19 mouse cellular contexts compared by ENCODE assay signal in the genomic region with DNA sequence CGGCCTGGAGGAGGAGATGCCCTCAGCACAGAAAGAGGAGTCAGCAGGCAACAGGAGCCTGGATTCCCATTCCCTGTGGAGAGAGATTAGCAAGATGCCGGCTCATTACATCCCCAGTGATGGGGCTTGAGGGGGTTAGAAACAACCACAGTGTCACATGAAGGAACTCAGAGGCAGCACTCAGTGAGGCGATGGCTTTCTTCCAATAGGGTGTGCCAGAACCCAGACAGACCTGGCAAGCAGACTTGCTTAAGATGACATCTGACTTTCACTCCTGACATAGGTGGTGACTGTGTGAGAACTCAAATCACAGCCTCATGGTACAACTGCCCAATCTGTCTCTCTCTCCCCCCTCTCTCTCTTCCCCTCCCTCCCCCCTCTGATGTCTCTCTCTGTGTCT. TPM values are rescaled to one million over a fixed set of nuclear protein-coding genes. Genes with fewer than 3 reads are reported as not detected.
DNase-seq lines count a peak whose midpoint lies in the region; ATAC-seq and TF ChIP-seq lines count a peak whose summit lies in the region.
"Had no signal": no experiment of that assay in that cellular context is flagged by ENCODE, and none has a peak within 500 bp of the region (broad histone marks: within the 10 kb centered on the region; RNA-seq: fewer than 3 reads in every experiment).

No protein-coding gene starts in this region.

- no peak overlapping the region for H3K27ac ChIP-seq in cerebellum, adult 2 months (ENCODE audit: insufficient read depth, low read length)
- no peak overlapping the region for H3K27ac ChIP-seq in heart, postnatal 0 days (ENCODE audit: low read depth)
- no peak overlapping the region for H3K27ac ChIP-seq in lung, embryonic 14.5 days (ENCODE audit: low read depth)
- H3K27ac ChIP-seq: hindbrain, embryonic 14.5 days; intestine, embryonic 15.5 days; midbrain, embryonic 15.5 days had no signal

- H3K4me3 ChIP-seq in cerebellum, adult 2 months (replicated peaks; ENCODE audit: insufficient read depth, low read depth, low read length): no peak overlapping the region
- H3K4me3 ChIP-seq in heart, postnatal 0 days (ENCODE audit: low read depth, low read length): no peak overlapping the region
- no peak overlapping the region for H3K4me3 ChIP-seq in lung, embryonic 14.5 days (ENCODE audit: low read depth, low read length)
- H3K4me3 ChIP-seq: intestine, embryonic 15.5 days; midbrain, embryonic 15.5 days; myocyte had no signal

- no peaks in the 10 kb centered on the region; the same call in 1 of the 2 replicates for H3K27me3 ChIP-seq in cerebellum, adult 2 months (ENCODE audit: control insufficient read depth, insufficient read depth, low read length)
- no peaks in the 10 kb centered on the region for H3K27me3 ChIP-seq in heart, postnatal 0 days (ENCODE audit: control insufficient read depth, insufficient read depth, low read length)
- no peaks in the 10 kb centered on the region for H3K27me3 ChIP-seq in lung, embryonic 14.5 days (ENCODE audit: insufficient read depth, low read length)
- H3K27me3 ChIP-seq: CH12.LX; intestine, embryonic 15.5 days; midbrain, embryonic 15.5 days had no signal

- intact Hi-C loops in heart, postnatal 36 days (cut with DNase I): no loop called here

- 0 out of 2 replicates have a peak, but pooled peaks cover 5% of the 10 kb centered on the region for H3K9me3 ChIP-seq in heart, postnatal 0 days (replicated peaks; ENCODE audit: control insufficient read depth, low read length)
- H3K9me3 ChIP-seq in lung, embryonic 14.5 days (ENCODE audit: low read depth, low read length): no peaks in the 10 kb centered on the region
- H3K9me3 ChIP-seq: intestine, embryonic 15.5 days; midbrain, embryonic 15.5 days had no signal

- WGBS in cerebellum, adult 2 months: 29% methylated on average over 3 of the region's 3 CpGs
- WGBS in heart, postnatal 0 days: 28% methylated on average over 3 of the region's 3 CpGs
- 45% methylated on average over 3 of the region's 3 CpGs for WGBS in lung, embryonic 14.5 days

- no peaks in the 10 kb centered on the region for H3K4me1 ChIP-seq in cerebellum, adult 2 months (ENCODE audit: control insufficient read depth, insufficient read depth, low read length)
- no peaks in the 10 kb centered on the region for H3K4me1 ChIP-seq in heart, postnatal 0 days (ENCODE audit: control insufficient read depth, insufficient read depth)
- H3K4me1 ChIP-seq in lung, embryonic 14.5 days (ENCODE audit: insufficient read depth): no peaks in the 10 kb centered on the region
- H3K4me1 ChIP-seq: intestine, embryonic 15.5 days had no signal

- H3K9ac ChIP-seq in heart, postnatal 0 days (replicated peaks; ENCODE audit: low read depth, low read length): no peak overlapping the region
- no peak overlapping the region for H3K9ac ChIP-seq in lung, embryonic 14.5 days
- H3K9ac ChIP-seq: hindbrain, embryonic 14.5 days; intestine, embryonic 15.5 days; midbrain, embryonic 15.5 days had no signal

- no peak overlapping the region for H3K4me2 ChIP-seq in heart, postnatal 0 days (ENCODE audit: low read depth, low read length)
- no peak overlapping the region for H3K4me2 ChIP-seq in lung, embryonic 14.5 days
- H3K4me2 ChIP-seq: hindbrain, embryonic 14.5 days; intestine, embryonic 15.5 days; midbrain, embryonic 15.5 days had no signal

- no peak for TF ChIP-seq EP300 in heart, postnatal 0 days (IDR thresholded peaks at IDR 0.05; ENCODE audit: low read depth)

- DNase-seq in cerebellum, postnatal 14 days: peak; percentile 40 to 47
- DNase-seq in cerebellum, adult 2 months: no peak
- DNase-seq in heart, postnatal 0 days (ENCODE audit: low spot score): no peak
- DNase-seq in heart, postnatal 36 days: no peak
- peak; percentile 42 for DNase-seq in lung, embryonic 14.5 days
- DNase-seq in lung, postnatal 36 days: no peak
- DNase-seq in fibroblast of lung, adult 2 months (ENCODE audit: low read depth): peak; percentile 21
- DNase-seq in urinary bladder, postnatal 10 days (ENCODE audit: low spot score): no peak
- DNase-seq: adrenal gland, adult 2 months; cerebellum, postnatal 36 days; gastrocnemius, postnatal 14 days; lung, postnatal 10 days; right cerebral cortex, postnatal 25 days; thymus, adult 2 months had no signal

- ATAC-seq in heart, postnatal 0 days (ENCODE audit: insufficient read depth, low read depth): 0 out of 2 replicates have a peak, but pooled peaks have one; percentile 27
- no peak for ATAC-seq in lung, embryonic 14.5 days (ENCODE audit: insufficient read depth)
- ATAC-seq: intestine, embryonic 15.5 days; midbrain, embryonic 15.5 days had no signal

- H3K36me3 ChIP-seq in heart, postnatal 0 days (replicated peaks; ENCODE audit: control insufficient read depth, insufficient read depth, low read length): no peaks in the 10 kb centered on the region
- H3K36me3 ChIP-seq in lung, embryonic 14.5 days (ENCODE audit: insufficient read depth): no peaks in the 10 kb centered on the region
- H3K36me3 ChIP-seq: intestine, embryonic 15.5 days; midbrain, embryonic 15.5 days had no signal

- TF ChIP-seq CTCF in cerebellum, adult 2 months (IDR thresholded peaks at IDR 0.05; ENCODE audit: borderline replicate concordance, insufficient read depth, low read depth, low read length): no peak
- no peak for TF ChIP-seq CTCF in heart, postnatal 0 days (IDR thresholded peaks at IDR 0.05; ENCODE audit: low read depth)
- no peak for TF ChIP-seq CTCF in lung, embryonic 14.5 days (IDR thresholded peaks at IDR 0.05; ENCODE audit: low read depth)

- no peak for TF ChIP-seq POLR2A in cerebellum, adult 2 months (IDR thresholded peaks at IDR 0.05; ENCODE audit: borderline replicate concordance, insufficient read depth, low read length)

RNA-seq across cellular contexts. Expression of gene Atrnl1, which starts 50.1 kb away (rescaled TPM):
- 21.1 and 21.5 TPM in 2 replicates for polyA plus RNA-seq in cerebellum, adult 2 months (2012; rRNA removed)
- total RNA-seq in heart, postnatal 0 days (2014; rRNA removed; ENCODE audit: low replicate concordance): 16.9 and 21.2 TPM in 2 replicates
- polyA plus RNA-seq in heart, postnatal 0 days (2015; fragmentation: Nextera tagmentation; extraction: Ambion mirVana): 1.4 and 1.7 TPM in 2 replicates
- 10 to 100 TPM; 15.4 to 15.8 TPM for total RNA-seq in heart, postnatal 36 days (2021)
- 7.1 and 7.7 TPM in 2 replicates for polyA plus RNA-seq in lung, embryonic 14.5 days (2014; fragmentation: Nextera tagmentation; extraction: Ambion mirVana)

Comparison
In these comparisons a context has a peak if more than half of its experiments do, and no peak if none do; other contexts are left out.
1. DNase-seq: peak in cerebellum, postnatal 14 days (2 of 2), lung, embryonic 14.5 days (single experiment) and fibroblast of lung, adult 2 months (single experiment); none in cerebellum, adult 2 months (0 of 2), heart, postnatal 0 days (single experiment), heart, postnatal 36 days (0 of 2), lung, postnatal 36 days (single experiment) and urinary bladder, postnatal 10 days (single experiment).